In the genomic region with DNA sequence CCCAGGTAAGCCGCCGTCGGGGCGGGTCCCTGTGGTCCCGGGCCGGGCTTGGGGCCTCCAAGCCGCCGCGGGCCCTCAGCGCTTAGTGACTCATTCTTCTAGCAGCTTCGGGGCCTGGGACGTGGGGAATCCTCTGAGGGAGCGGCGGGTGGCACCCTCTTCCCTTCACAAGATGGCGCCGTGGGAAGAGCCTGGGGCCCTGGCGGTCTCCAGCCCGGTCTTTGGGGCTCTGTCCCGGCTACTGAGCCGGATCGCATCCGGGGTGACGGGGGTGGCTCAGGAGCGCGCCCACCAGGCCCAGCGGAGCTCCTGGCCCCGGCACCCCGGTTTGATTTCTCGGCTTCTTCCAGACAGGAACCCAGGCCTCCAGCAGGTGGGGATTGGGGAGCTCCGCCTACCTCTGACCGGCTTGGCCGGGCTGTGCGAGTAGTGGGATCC, we compare ENCODE assay signal across 9 mouse cellular contexts. TPM values are rescaled to one million over a fixed set of nuclear protein-coding genes. Genes with fewer than 3 reads are reported as not detected.
DNase-seq lines count a peak whose midpoint lies in the region; ATAC-seq and TF ChIP-seq lines count a peak whose summit lies in the region.
"Had no signal": no experiment of that assay in that cellular context is flagged by ENCODE, and none has a peak within 500 bp of the region (broad histone marks: within the 10 kb centered on the region; RNA-seq: fewer than 3 reads in every experiment).

No protein-coding gene starts in this region.

- 1% methylated on average over 32 of the region's 33 CpGs for WGBS in heart, embryonic 16.5 days
- WGBS in liver, embryonic 14.5 days (ENCODE audit: insufficient replicate concordance): 0% methylated on average over 31 of the region's 33 CpGs
- under 1% methylated on average over 33 of the region's 33 CpGs for WGBS in thymus, adult 2 months

- TF ChIP-seq EP300 in liver, embryonic 14.5 days (IDR thresholded peaks at IDR 0.05; ENCODE audit: low read depth): no peak

- TF ChIP-seq POLR2A in thymus, adult 2 months (IDR thresholded peaks at IDR 0.05; ENCODE audit: control insufficient read depth, extremely low read depth, insufficient read depth, low read length, poor library complexity): no peak

- H3K27me3 ChIP-seq in E14TG2a.4 (ENCODE audit: insufficient read depth, low read length): no peaks in the 10 kb centered on the region
- H3K27me3 ChIP-seq in erythroblast, embryonic 14.5 days (ENCODE audit: control insufficient read depth): no peaks in the 10 kb centered on the region
- H3K27me3 ChIP-seq in heart, embryonic 16.5 days (ENCODE audit: control insufficient read depth, insufficient read depth, low read length): no peaks in the 10 kb centered on the region
- no peaks in the 10 kb centered on the region for H3K27me3 ChIP-seq in liver, embryonic 14.5 days (ENCODE audit: control insufficient read depth, insufficient read depth, low read length)
- H3K27me3 ChIP-seq in thymus, adult 2 months (ENCODE audit: control insufficient read depth, insufficient read depth, low read length): no peaks in the 10 kb centered on the region

- H3K4me2 ChIP-seq in heart, embryonic 16.5 days (ENCODE audit: low read depth, low read length): peak overlapping the region; percentile 84
- peak overlapping the region; percentile 97 for H3K4me2 ChIP-seq in liver, embryonic 14.5 days (ENCODE audit: low read depth)

- peak overlapping the region; percentile 100 for H3K9ac ChIP-seq in heart, embryonic 16.5 days (ENCODE audit: low read length)
- peak overlapping the region; percentile 97 for H3K9ac ChIP-seq in liver, embryonic 14.5 days (replicated peaks)

- no peaks in the 10 kb centered on the region for H3K9me3 ChIP-seq in E14TG2a.4 (ENCODE audit: low read length)
- no peaks in the 10 kb centered on the region for H3K9me3 ChIP-seq in erythroblast, embryonic 14.5 days (ENCODE audit: control insufficient read depth, low read length)
- no peaks in the 10 kb centered on the region for H3K9me3 ChIP-seq in heart, embryonic 16.5 days (replicated peaks; ENCODE audit: control insufficient read depth, low read length)
- H3K9me3 ChIP-seq in liver, embryonic 14.5 days (ENCODE audit: control insufficient read depth, low read length): no peaks in the 10 kb centered on the region

- peak overlapping the region; percentile 97 for H3K4me3 ChIP-seq in E14TG2a.4 (replicated peaks; ENCODE audit: low read length)
- H3K4me3 ChIP-seq in erythroblast, embryonic 14.5 days (replicated peaks): peak overlapping the region; percentile 88
- H3K4me3 ChIP-seq in heart, embryonic 16.5 days (ENCODE audit: low read length): peak overlapping the region; percentile 100
- peak overlapping the region; percentile 66 to 96 for H3K4me3 ChIP-seq in liver, embryonic 14.5 days (ENCODE audit: insufficient read depth in 1 of 2, low read depth in 2 of 2, low read length in 2 of 2)
- H3K4me3 ChIP-seq in thymus, adult 2 months (ENCODE audit: control insufficient read depth, insufficient read depth, low read length): peak overlapping the region; percentile 62

- H3K27ac ChIP-seq in heart, embryonic 16.5 days (ENCODE audit: low read length): peak overlapping the region; percentile 99
- H3K27ac ChIP-seq in liver, embryonic 14.5 days: peak overlapping the region; percentile 97
- peak overlapping the region; percentile 57 for H3K27ac ChIP-seq in thymus, adult 2 months (ENCODE audit: control insufficient read depth, insufficient read depth, low read length)

- peak; percentile 58 for DNase-seq in adrenal gland, postnatal 25 days
- peak; percentile 46 to 67 for DNase-seq in kidney, postnatal 36 days
- peak in 2 of 3 experiments; percentile 17 to 46 for DNase-seq in liver, embryonic 14.5 days (ENCODE audit: low read depth in 3 of 3, low spot score in 3 of 3)
- peak; percentile 43 to 59 for DNase-seq in natural killer cell, adult 2 months (ENCODE audit: low spot score in 2 of 2)
- peak; percentile 60 for DNase-seq in thymus, adult 2 months

- TF ChIP-seq CTCF in E14TG2a.4 (conservative IDR thresholded peaks at IDR 0.05; ENCODE audit: low read length): no peak
- peak; percentile 30; the same call in 1 of the 2 replicates for TF ChIP-seq CTCF in liver, embryonic 14.5 days (IDR thresholded peaks at IDR 0.05; ENCODE audit: low read depth)
- TF ChIP-seq CTCF in thymus, adult 2 months (IDR thresholded peaks at IDR 0.05; ENCODE audit: borderline replicate concordance, control insufficient read depth, extremely low read depth, insufficient read depth, low read length, poor library complexity): no peak; the same call in 1 of the 2 replicates

- peak; percentile 15 for ATAC-seq in heart, embryonic 16.5 days (replicated peaks; ENCODE audit: extremely low read depth, insufficient read depth, low FRiP score)
- ATAC-seq in liver, embryonic 14.5 days (ENCODE audit: insufficient read depth): no peak

- peaks cover 48% of the 10 kb centered on the region for H3K4me1 ChIP-seq in E14TG2a.4 (replicated peaks; ENCODE audit: low read depth, low read length)
- peaks cover 40% of the 10 kb centered on the region for H3K4me1 ChIP-seq in erythroblast, embryonic 14.5 days (ENCODE audit: control insufficient read depth)
- H3K4me1 ChIP-seq in heart, embryonic 16.5 days (ENCODE audit: control insufficient read depth, insufficient read depth, low read length): peaks cover 16% of the 10 kb centered on the region
- H3K4me1 ChIP-seq in liver, embryonic 14.5 days (replicated peaks; ENCODE audit: control insufficient read depth in 2 of 2, insufficient read depth in 2 of 2, low read length in 1 of 2): peaks cover 13 to 15% of the 10 kb centered on the region in 2 experiments
- peaks cover 3% of the 10 kb centered on the region for H3K4me1 ChIP-seq in thymus, adult 2 months (replicated peaks; ENCODE audit: control insufficient read depth, insufficient read depth, low read length)

- H3K36me3 ChIP-seq in E14TG2a.4 (ENCODE audit: insufficient read depth, low read length): peaks cover 35% of the 10 kb centered on the region
- H3K36me3 ChIP-seq in erythroblast, embryonic 14.5 days (ENCODE audit: control insufficient read depth): peaks cover 26% of the 10 kb centered on the region
- peaks cover 4% of the 10 kb centered on the region; the same call in 1 of the 2 replicates for H3K36me3 ChIP-seq in heart, embryonic 16.5 days (ENCODE audit: control insufficient read depth, insufficient read depth)
- peaks cover 4% of the 10 kb centered on the region for H3K36me3 ChIP-seq in liver, embryonic 14.5 days (replicated peaks; ENCODE audit: control insufficient read depth, insufficient read depth, low read depth)
- peaks cover 6% of the 10 kb centered on the region for H3K36me3 ChIP-seq in thymus, adult 2 months (ENCODE audit: control insufficient read depth, insufficient read depth, low read length)

RNA-seq across cellular contexts. Expression of a gene that starts 0.6 kb away (rescaled TPM):
- total RNA-seq in adrenal gland, postnatal 25 days (2021): 101 and 109 TPM in 2 replicates
- polyA plus RNA-seq in erythroblast, embryonic 14.5 days (2012): 1.3 and 1.5 TPM in 2 replicates
- polyA plus RNA-seq in heart, embryonic 16.5 days (2015; fragmentation: Nextera tagmentation; extraction: Ambion mirVana): 60.7 and 70.1 TPM in 2 replicates
- polyA plus RNA-seq in liver, embryonic 14.5 days (2012; rRNA removed): 6.8 and 14.1 TPM in 2 replicates
- polyA plus RNA-seq in liver, embryonic 14.5 days (2014; fragmentation: Nextera tagmentation; extraction: Ambion mirVana): 28.3 and 28.4 TPM in 2 replicates
- 8.1 and 8.4 TPM in 2 replicates for polyA plus RNA-seq in thymus, adult 2 months (2012; rRNA removed)

RNA-seq across cellular contexts. Expression of a gene that starts 16.5 kb away (rescaled TPM):
- total RNA-seq in adrenal gland, postnatal 25 days (2021): 0.43 and 0.52 TPM in 2 replicates
- polyA plus RNA-seq in erythroblast, embryonic 14.5 days (2012): not detected in 2 replicates
- polyA plus RNA-seq in heart, embryonic 16.5 days (2015; fragmentation: Nextera tagmentation; extraction: Ambion mirVana): 0.41 and 0.47 TPM in 2 replicates
- polyA plus RNA-seq in liver, embryonic 14.5 days (2012; rRNA removed): 0.01 TPM in 2 replicates
- polyA plus RNA-seq in liver, embryonic 14.5 days (2014; fragmentation: Nextera tagmentation; extraction: Ambion mirVana): not detected in 2 replicates
- polyA plus RNA-seq in thymus, adult 2 months (2012; rRNA removed): 0.06 and 0.19 TPM in 2 replicates

RNA-seq across cellular contexts. Expression of a gene that starts 59.6 kb away (rescaled TPM):
- total RNA-seq in adrenal gland, postnatal 25 days (2021): not detected in 2 replicates
- polyA plus RNA-seq in erythroblast, embryonic 14.5 days (2012): not detected in 2 replicates
- 0.07 and 0.14 TPM in 2 replicates for polyA plus RNA-seq in heart, embryonic 16.5 days (2015; fragmentation: Nextera tagmentation; extraction: Ambion mirVana)
- polyA plus RNA-seq in liver, embryonic 14.5 days (2012; rRNA removed): not detected in 2 replicates
- polyA plus RNA-seq in liver, embryonic 14.5 days (2014; fragmentation: Nextera tagmentation; extraction: Ambion mirVana): 0.09 TPM in 1 of 2 replicates, not detected in the other
- polyA plus RNA-seq in thymus, adult 2 months (2012; rRNA removed): not detected in 2 replicates
- polyA plus RNA-seq: large intestine, adult 2 months had no signal
